Mouse (Mus musculus): ENCODE measurements around the gene Tufm. TPM values are rescaled to one million over a fixed set of nuclear protein-coding genes. Genes with fewer than 3 reads are reported as not detected.

The Tufm gene
- polyA plus RNA-seq, 1 experiment from 2014 or later, result 126 TPM

DNA sequence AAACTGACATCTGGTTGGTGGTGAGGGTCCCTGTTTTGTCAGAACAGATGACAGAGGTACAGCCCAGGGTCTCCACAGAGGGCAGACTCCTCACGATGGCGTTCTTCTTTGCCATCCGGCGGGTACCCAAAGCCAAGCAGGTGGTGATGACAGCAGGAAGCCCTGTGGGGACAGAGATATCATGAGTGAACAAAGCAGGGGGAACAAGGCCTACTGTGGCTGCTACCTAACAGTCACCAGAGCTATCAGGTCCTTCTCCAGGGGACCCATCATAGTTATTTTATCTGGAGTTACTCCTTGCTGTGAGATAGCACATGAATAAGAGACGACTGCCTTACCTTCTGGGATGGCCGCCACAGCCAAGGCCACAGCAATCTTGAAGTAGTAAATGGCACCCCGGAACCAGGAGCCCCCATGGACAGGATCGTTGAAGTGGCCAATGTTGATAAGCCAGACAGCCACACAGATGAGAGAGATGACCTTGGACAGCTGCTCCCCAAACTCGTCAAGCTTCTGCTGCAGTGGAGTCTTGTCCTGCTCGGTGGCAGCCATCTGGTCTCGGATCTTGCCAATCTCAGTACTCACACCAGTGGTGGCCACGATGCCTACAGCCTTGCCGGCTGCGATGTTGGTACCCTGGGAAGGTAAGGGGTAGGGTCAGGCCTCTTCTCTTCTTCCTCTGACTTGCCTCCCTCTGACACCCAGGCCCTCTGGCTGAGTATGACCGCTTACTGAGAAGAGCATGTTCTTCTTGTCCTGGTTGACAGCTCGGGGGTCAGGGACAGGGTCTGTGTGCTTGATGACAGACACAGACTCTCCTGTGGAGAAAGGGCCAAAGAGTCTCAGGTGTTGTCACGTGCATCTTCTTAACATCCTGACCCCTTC is 30.5 kb upstream of the Tufm start:
- H3K9me3 ChIP-seq, result no peaks in the 10 kb centered on the region
- H3K9ac ChIP-seq, result no peak overlapping the region
- 90% methylated on average over 17 of the region's 17 CpGs for WGBS
- no peaks in the 10 kb centered on the region for H3K27me3 ChIP-seq
- no peak overlapping the region for H3K4me2 ChIP-seq
- H3K4me1 ChIP-seq (replicated peaks), result no peaks in the 10 kb centered on the region
- ATAC-seq (ENCODE audit: low FRiP score, low read depth), result no peak
- no peak overlapping the region for H3K27ac ChIP-seq (replicated peaks)
- no peak overlapping the region for H3K4me3 ChIP-seq
- H3K36me3 ChIP-seq, result no peaks in the 10 kb centered on the region

DNA sequence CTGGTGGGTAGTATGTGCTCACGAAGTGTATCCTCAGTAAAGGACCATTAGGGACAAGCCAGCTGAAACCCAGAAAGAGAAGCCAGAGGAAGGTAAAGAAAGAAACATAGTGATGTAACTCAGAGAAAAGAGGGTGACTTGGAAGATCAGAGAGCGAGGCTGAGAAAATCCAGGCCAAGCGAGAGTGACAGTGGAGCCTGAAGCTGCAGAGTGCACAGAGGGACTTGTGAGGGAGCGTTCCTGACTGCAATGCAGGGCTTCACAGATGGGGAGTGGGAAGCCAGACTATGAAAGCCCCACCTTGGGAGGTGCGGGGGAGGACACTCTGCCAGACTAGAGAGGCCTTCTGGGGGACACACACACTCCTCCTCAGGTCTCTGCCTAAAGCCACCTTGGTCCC is 28.9 kb upstream of the Tufm start:
- Histone ChIP-seq H3K4me2 (no peak overlapping the region), H3K27me3 (no peaks in the 10 kb centered on the region), H3K9ac (no peak overlapping the region), H3K9me3 (no peaks in the 10 kb centered on the region), H3K4me1 (replicated peaks) (no peaks in the 10 kb centered on the region), H3K27ac (replicated peaks) (no peak overlapping the region), H3K36me3 (no peaks in the 10 kb centered on the region), H3K4me3 (no peak overlapping the region)
- ATAC-seq (ENCODE audit: low FRiP score, low read depth), result no peak
- 79% methylated on average over 5 of the region's 5 CpGs for WGBS

DNA sequence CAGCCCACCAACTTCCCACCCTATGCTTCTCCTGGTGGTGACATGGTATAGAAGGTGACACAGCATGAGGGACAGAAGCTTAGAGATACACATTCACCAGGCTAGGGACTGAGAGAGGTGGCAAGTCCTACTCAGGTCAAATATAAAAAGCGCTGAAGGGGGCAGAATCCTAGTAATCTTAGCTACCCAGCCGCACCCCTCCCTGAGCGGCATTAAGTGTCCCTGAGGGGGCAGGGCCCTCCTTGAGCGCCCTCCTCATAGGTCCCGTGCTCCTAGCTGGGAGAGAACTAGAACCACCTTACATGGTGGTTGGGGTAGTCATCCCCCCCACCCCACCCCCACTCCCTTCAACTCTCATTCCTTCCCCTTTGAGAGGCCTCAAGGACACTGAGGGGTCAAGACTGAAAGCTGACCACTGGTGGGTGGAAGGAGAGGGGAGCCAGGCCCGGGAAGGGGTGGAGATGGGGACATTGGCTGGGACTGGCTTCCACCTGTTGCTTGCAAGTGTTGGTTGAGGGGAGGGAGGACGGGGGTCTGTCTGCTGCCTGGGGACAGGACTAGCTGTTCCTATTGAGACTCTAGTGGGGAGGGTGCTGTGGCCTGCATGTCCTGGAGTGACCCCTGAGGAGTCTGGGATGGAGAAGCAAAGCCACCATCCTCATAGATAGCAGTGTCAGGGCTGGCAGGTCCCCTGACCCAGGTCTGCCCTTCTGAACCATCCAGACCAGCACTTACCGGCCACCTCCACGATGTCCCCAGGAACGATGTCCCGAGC is 28.1 kb upstream of the Tufm start:
- no peaks in the 10 kb centered on the region for H3K36me3 ChIP-seq
- no peak overlapping the region for H3K27ac ChIP-seq (replicated peaks)
- H3K4me1 ChIP-seq (replicated peaks), result no peaks in the 10 kb centered on the region
- 86% methylated on average over 11 of the region's 11 CpGs for WGBS
- no peaks in the 10 kb centered on the region for H3K27me3 ChIP-seq
- no peaks in the 10 kb centered on the region for H3K9me3 ChIP-seq
- no peak overlapping the region for H3K4me2 ChIP-seq
- no peak overlapping the region for H3K4me3 ChIP-seq
- no peak overlapping the region for H3K9ac ChIP-seq
- ATAC-seq (ENCODE audit: low FRiP score, low read depth), result no peak

DNA sequence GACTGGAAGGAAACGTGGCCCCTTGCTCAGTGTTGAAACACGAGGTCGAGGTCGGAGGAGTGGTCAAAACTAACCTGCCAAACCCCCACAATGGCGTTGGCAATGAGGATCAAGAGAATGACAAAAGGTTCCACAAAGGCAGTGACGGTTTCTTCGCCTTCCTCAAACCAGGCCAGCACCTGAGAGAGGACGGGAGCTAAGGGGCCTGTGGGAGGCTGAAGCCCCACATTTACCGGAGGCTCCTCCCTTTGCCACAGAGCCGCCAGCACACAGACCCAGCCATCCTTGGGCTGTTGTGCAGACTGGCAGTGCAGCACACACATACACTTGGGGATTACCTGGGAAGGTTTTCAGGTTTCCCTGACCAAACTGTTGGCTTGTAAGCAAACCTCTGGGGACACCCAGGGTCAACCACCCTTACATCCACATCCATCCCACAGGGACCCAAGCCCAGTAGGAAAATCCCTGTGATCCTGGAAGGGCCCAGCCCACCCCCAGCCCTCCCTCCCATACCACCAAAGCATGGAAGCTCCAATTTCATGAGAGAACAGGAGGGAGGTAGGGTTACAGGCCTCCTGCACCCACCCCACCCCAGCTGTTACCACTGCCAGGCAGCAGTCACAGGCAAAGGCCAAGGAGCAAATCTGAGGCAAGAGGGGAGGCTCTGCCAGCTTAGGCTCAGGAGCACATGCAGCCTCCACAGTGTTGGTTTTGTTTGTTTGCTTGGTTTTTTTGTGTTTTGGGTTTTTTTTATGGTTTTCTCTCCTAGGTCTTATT is 26.4 kb upstream of the Tufm start:
- no peaks in the 10 kb centered on the region for H3K9me3 ChIP-seq
- no peak overlapping the region for H3K4me3 ChIP-seq
- no peak overlapping the region for H3K27ac ChIP-seq (replicated peaks)
- H3K36me3 ChIP-seq, result no peaks in the 10 kb centered on the region
- no peak overlapping the region for H3K9ac ChIP-seq
- H3K27me3 ChIP-seq, result no peaks in the 10 kb centered on the region
- no peaks in the 10 kb centered on the region for H3K4me1 ChIP-seq (replicated peaks)
- WGBS, result 56% methylated on average over 10 of the region's 10 CpGs
- H3K4me2 ChIP-seq, result no peak overlapping the region
- no peak for ATAC-seq (ENCODE audit: low FRiP score, low read depth)

DNA sequence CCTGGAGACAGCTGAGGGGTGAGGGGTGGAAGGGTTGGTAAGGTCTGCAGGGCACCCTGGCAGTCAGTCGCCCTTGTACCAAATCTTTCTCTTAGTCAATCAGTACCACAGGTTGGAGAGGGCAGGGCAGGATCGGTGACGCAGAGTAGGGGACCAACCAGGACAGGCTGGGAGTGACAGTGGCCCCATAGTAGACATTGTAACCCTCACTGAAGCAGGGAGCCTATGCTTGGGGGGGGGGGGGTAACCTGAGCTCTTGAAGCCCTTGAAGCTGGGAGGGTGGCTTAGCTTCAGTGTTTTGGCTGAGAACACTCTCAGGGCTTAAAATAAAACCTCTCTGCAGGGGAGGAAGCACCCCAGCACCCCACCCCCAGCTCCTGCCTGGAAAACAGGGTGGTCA is 25.5 kb upstream of the Tufm start:
- no peaks in the 10 kb centered on the region for H3K9me3 ChIP-seq
- no peaks in the 10 kb centered on the region for H3K27me3 ChIP-seq
- H3K4me2 ChIP-seq, result no peak overlapping the region
- no peak overlapping the region for H3K9ac ChIP-seq
- peaks cover 5% of the 10 kb centered on the region for H3K36me3 ChIP-seq
- WGBS, result 61% methylated on average over 3 of the region's 3 CpGs
- ATAC-seq (ENCODE audit: low FRiP score, low read depth), result no peak
- H3K27ac ChIP-seq (replicated peaks), result no peak overlapping the region
- H3K4me1 ChIP-seq (replicated peaks), result no peaks in the 10 kb centered on the region
- no peak overlapping the region for H3K4me3 ChIP-seq

DNA sequence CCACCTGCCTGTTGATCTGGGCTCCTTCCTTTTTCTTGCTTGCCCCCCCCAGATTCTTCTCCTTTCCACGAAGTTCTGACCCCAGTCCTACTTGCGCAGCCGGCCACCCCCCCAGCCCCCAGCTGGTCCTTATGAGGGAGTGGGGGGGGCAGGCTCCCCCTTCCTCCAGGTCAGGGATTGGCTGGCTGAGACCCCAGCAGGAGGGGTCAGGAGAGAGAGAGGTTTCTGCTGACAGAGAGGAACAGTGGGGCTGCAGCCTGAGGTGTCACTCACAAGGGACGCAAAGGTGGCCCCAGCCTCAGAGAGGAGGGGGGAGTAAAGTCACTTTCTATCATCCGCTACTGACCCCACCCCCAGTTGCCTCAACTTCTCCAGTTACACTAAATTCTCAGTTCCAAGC is 24.2 kb upstream of the Tufm start, which contains the start of gene Atp2a1:
Atp2a1 (minus strand) TSS at position 105 of the 400 bp plus-strand sequence.
- no peak within 1 kb of the TSS for H3K4me3 ChIP-seq
- H3K9ac ChIP-seq, result no peak within 1 kb of the TSS
- H3K36me3 ChIP-seq, result peaks cover 18% of the 10 kb centered on the region
- H3K9me3 ChIP-seq, result no peaks in the 10 kb centered on the region
- H3K4me1 ChIP-seq (replicated peaks), result no peaks in the 10 kb centered on the region
- ATAC-seq (ENCODE audit: low FRiP score, low read depth), result no peak
- H3K27me3 ChIP-seq, result no peaks in the 10 kb centered on the region
- 43% methylated on average over 5 of the region's 5 CpGs for WGBS
- H3K27ac ChIP-seq (replicated peaks), result no peak within 1 kb of the TSS
- H3K4me2 ChIP-seq, result no peak within 1 kb of the TSS

DNA sequence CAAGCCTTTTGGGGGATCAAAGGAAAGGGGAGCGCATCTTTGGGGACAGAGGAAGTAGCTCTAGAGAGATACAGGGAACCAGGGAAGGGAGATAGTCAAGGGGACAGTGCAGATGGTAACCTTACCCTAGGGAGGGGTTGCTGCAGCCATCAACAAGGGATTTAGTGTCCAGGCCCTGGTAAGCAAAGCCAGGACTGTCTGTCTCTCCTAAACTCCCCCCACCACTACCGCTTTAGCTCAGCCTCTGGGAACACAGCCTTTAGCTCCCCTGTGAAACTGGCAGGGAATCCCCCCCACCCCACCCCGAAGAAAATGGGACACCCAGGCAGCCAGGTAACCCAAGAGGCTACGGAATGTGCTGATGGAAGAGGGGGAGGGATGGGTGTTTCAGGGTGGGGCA is 23.6 kb upstream of the Tufm start:
- no peak for ATAC-seq (ENCODE audit: low FRiP score, low read depth)
- no peaks in the 10 kb centered on the region for H3K9me3 ChIP-seq
- H3K4me2 ChIP-seq, result no peak overlapping the region
- H3K4me1 ChIP-seq (replicated peaks), result no peaks in the 10 kb centered on the region
- H3K9ac ChIP-seq, result no peak overlapping the region
- WGBS, result 71% methylated on average over 4 of the region's 4 CpGs
- peaks cover 24% of the 10 kb centered on the region for H3K36me3 ChIP-seq
- no peak overlapping the region for H3K4me3 ChIP-seq
- no peaks in the 10 kb centered on the region for H3K27me3 ChIP-seq
- H3K27ac ChIP-seq (replicated peaks), result no peak overlapping the region

DNA sequence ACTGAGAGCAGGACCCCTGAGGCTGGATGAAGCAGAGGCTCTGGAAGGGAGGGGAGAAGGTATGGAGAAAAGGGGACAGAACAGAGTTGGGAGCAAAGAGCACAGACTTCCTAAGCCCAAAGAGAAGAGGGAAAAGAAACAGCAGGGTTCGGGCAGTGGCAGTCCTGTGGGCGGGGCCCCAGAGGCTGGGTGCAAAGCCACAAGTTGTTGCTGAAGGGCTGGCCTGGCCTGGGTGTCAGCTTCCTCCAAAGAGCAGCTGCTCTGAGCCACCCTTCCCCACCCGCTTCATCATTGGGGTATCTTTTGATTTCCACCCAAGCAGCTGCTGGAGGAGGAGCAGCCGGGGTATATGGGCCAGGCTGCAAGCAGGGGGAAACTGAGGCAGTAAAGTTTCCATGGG is 23.0 kb upstream of the Tufm start:
- no peaks in the 10 kb centered on the region for H3K4me1 ChIP-seq (replicated peaks)
- ATAC-seq (ENCODE audit: low FRiP score, low read depth), result no peak
- peaks cover 30% of the 10 kb centered on the region for H3K36me3 ChIP-seq
- WGBS, result 68% methylated on average over 4 of the region's 4 CpGs
- no peaks in the 10 kb centered on the region for H3K27me3 ChIP-seq
- H3K9me3 ChIP-seq, result no peaks in the 10 kb centered on the region
- no peak overlapping the region for H3K27ac ChIP-seq (replicated peaks)
- H3K4me2 ChIP-seq, result no peak overlapping the region
- H3K4me3 ChIP-seq, result no peak overlapping the region
- H3K9ac ChIP-seq, result no peak overlapping the region

DNA sequence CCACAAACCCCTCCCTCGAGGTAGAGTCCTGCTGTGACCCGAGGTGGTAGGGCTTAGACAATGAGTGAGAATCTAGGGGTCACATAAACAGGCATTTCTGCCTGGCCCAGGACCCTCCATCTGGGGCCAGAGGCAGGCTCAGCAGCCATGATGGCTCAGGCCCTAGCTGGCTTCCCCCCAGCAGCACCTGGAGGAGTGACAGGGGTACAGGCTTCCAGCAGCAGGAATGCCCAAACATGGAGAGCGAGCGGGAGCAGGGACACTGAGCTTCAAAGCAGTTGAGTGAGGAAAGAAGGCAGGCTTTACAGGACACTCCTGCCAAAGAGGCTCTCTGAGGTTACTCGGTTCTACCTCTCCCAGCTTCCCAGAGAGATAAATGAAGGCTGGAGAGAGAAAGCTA is 22.3 kb upstream of the Tufm start:
- no peaks in the 10 kb centered on the region for H3K27me3 ChIP-seq
- no peak overlapping the region for H3K4me2 ChIP-seq
- H3K9ac ChIP-seq, result no peak overlapping the region
- peaks cover 37% of the 10 kb centered on the region for H3K36me3 ChIP-seq
- no peak overlapping the region for H3K27ac ChIP-seq (replicated peaks)
- no peak for ATAC-seq (ENCODE audit: low FRiP score, low read depth)
- H3K4me3 ChIP-seq, result no peak overlapping the region
- no peaks in the 10 kb centered on the region for H3K4me1 ChIP-seq (replicated peaks)
- 45% methylated on average over 5 of the region's 5 CpGs for WGBS
- H3K9me3 ChIP-seq, result no peaks in the 10 kb centered on the region

DNA sequence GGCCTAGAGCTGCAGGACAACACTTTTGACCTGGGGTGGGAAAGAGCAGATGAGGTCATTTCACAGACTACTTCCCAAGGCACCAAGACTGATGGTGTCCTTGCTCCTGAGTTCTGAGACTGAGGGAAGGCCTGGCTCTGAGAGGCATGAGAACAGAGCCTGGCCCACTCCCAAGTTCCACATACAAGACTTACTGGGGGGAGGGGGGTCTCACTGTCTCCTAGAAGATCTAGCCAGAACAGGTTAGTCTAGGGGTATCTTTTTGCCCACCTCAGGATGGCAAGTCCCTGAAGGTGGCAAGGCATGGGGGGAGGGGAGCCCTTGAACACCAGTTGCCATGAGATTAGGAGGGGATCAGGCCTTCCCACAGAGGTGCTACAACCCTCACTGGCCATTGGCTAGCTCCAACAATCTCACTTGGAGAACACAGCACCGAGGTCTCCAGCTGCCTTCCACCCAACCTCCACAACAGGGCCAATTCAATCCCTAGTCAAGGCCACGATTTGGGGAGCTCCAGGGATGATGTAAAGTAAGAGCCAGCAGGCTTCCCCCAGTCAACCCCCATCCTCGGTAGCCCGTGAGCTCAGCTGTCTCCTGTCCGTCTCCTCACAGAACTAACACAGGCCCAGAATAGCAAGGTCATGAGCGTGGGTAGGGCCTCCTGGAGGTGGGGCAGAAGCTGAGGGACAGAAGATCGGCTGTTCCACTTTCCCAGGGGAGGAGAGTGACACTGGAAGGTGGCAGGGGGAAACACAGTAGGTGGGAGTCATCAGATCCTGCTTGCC is 21.7 kb upstream of the Tufm start:
- peaks cover 42% of the 10 kb centered on the region for H3K36me3 ChIP-seq
- H3K9me3 ChIP-seq, result no peaks in the 10 kb centered on the region
- no peaks in the 10 kb centered on the region for H3K27me3 ChIP-seq
- 70% methylated on average over 7 of the region's 7 CpGs for WGBS
- H3K4me1 ChIP-seq (replicated peaks), result no peaks in the 10 kb centered on the region
- H3K4me3 ChIP-seq, result no peak overlapping the region
- H3K9ac ChIP-seq, result no peak overlapping the region
- no peak overlapping the region for H3K27ac ChIP-seq (replicated peaks)
- ATAC-seq (ENCODE audit: low FRiP score, low read depth), result no peak
- no peak overlapping the region for H3K4me2 ChIP-seq

DNA sequence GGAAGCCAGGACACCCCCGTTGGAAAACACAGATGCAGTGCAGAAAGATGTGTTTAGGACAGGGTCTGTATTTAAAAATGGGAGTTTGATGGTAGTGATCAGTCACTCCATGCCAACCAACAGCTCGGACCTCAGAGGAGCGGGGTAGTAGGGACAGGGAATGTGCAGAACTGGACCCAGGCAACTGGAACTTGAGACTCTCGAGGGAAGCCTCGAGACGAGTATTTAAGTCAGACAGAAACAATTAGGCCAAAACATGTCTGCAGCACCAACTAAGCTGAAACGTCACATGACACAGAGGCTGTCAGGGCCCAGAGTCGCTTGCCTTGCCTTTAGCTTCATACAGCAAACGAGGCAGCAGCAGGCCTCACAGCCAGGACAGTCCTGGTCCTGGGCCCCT is 21.0 kb upstream of the Tufm start:
- no peak overlapping the region for H3K27ac ChIP-seq (replicated peaks)

More for the DNA sequence above, 21.0 kb upstream of the Tufm start:
- Histone ChIP-seq H3K36me3 (peaks cover 47% of the 10 kb centered on the region), H3K4me1 (replicated peaks) (no peaks in the 10 kb centered on the region), H3K27me3 (no peaks in the 10 kb centered on the region), H3K4me3 (no peak overlapping the region), H3K9me3 (no peaks in the 10 kb centered on the region), H3K9ac (no peak overlapping the region), H3K4me2 (no peak overlapping the region)
- no peak for ATAC-seq (ENCODE audit: low FRiP score, low read depth)
- WGBS, result 82% methylated on average over 9 of the region's 9 CpGs

Data from hindbrain, embryonic 15.5 days (tissue).